Mouse (Mus musculus) cerebellum, adult 2 months (tissue): ENCODE results near the gene Pgpep1. TPM values are rescaled to one million over a fixed set of nuclear protein-coding genes. Genes with fewer than 3 reads are reported as not detected.

Experiments
- DNase-seq, 2 experiments: peaks; one replicate each; pipeline ENCODE4 v3.0.0; 2021
- H3K27ac ChIP-seq: fragments of 200-500 bp; 2 replicates; pipeline ENCODE4 v1.5.1; 2012; ENCODE audit warnings: low read length, control low read depth, inconsistent platforms; ENCODE audit not compliant: insufficient read depth
- H3K27me3 ChIP-seq: fragments of 200-500 bp; 2 replicates; pipeline ENCODE4 v1.6.1; 2012; ENCODE audit warnings: inconsistent platforms, mild to moderate bottlenecking, low read length, moderate library complexity; ENCODE audit not compliant: control insufficient read depth, insufficient read depth
- H3K4me1 ChIP-seq: fragments of 200-500 bp; 2 replicates; pipeline ENCODE4 v1.6.1; 2011; ENCODE audit warnings: low read length; ENCODE audit not compliant: control insufficient read depth, insufficient read depth
- H3K4me3 ChIP-seq: fragments of 200-500 bp; replicated peaks from 2 replicates; pipeline ENCODE3; 2011; ENCODE audit warnings: mild to moderate bottlenecking, low read depth, low read length, control low read depth; ENCODE audit not compliant: insufficient read depth
- CTCF ChIP-seq: fragments of 200-500 bp; IDR thresholded peaks from 2 replicates; pipeline ENCODE4 v1.5.1; 2011; ENCODE audit warnings: low read depth, mild to moderate bottlenecking, control low read depth, low read length, moderate library complexity, borderline replicate concordance; ENCODE audit not compliant: insufficient read depth
- POLR2A ChIP-seq: fragments of 200-500 bp; IDR thresholded peaks from 2 replicates; pipeline ENCODE4 v1.6.1; 2011; ENCODE audit warnings: low read length, control low read depth, borderline replicate concordance; ENCODE audit not compliant: insufficient read depth
- WGBS: fragments of 180-500 bp; shearing (Covaris S2); methylation state at CpG from one replicate; pipeline ENCODE4 v1.1.7; 2018; 5-methylcytosine and 5-hydroxymethylcytosine counted together
- polyA plus RNA-seq: library from polyadenylated mRNA; depleted of rRNA; stranded (reverse); fragments of >200 nt; gene quantifications from 2 replicates; pipeline ENCODE4 v1.2.3, GENCODE M21; 2012

The Pgpep1 gene
- polyA plus RNA-seq, 1 experiment: 32.5 TPM

- peak in 1 of 2 experiments; percentile 31 for DNase-seq
- WGBS: 12% methylated on average over 6 of the region's 6 CpGs
Measured at GRCm38 (mm10) chr8:70607603-70607897, 52.6 kb downstream of the Pgpep1 start.

DNA sequence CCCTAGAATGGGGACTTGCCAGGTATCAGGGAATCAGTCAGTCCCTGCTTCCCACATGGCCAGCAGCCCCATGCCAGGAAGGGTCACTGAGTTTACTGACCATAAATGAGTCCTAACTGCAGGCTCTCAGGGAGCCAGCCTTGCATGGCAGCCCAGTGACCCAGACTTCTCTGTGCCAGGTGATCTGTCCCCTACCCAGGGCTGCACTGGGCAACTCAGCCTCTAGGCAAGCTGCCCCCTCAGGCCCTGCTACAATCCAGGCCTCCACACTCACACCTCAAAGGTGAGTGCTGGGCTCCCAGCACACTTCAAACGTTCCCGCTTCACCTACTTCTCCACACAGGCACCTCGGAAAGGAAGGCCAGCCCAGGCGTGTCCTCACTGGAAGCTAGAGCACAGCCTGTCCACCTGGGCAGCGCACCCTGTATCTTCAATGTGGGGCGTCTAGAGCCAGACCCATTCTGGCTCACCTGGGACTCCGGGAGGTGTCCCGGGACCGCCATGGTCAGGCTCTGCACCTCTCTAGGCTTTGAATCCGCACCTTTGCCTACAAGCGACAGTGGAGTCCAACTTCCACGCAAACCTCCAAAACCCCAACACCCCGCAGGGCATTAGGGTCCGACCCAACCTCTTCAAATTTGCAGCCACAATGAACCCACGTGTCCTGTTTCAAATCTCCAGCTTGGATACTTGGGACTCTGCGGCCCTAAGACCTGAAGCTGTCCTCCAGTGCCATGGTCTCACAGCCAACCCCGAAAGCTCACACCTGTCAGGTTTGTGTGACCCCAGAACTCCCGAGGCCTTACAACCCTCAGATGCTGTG is 53.2 kb downstream of the Pgpep1 start:
- peak in 1 of 2 experiments; percentile 49 for DNase-seq
- WGBS: 46% methylated on average over 18 of the region's 18 CpGs
- peak overlapping the region; percentile 97 for H3K4me3 ChIP-seq
- H3K27me3 ChIP-seq: no peaks in the 10 kb centered on the region
- no peak for TF ChIP-seq POLR2A
- no peak for TF ChIP-seq CTCF
- 0 out of 2 replicates have a peak overlapping the region, but pooled peaks have one; percentile 80 for H3K27ac ChIP-seq
- peaks cover 13% of the 10 kb centered on the region for H3K4me1 ChIP-seq

More at GRCm38 (mm10) chr8:70607603-70607897, 52.6 kb downstream of the Pgpep1 start:
- no peak for TF ChIP-seq POLR2A
- no peak for TF ChIP-seq CTCF
- Histone ChIP-seq H3K27ac (peak overlapping the region; percentile 80; the same call in 1 of the 2 replicates), H3K4me3 (peak overlapping the region; percentile 97), H3K27me3 (no peaks in the 10 kb centered on the region), H3K4me1 (peaks cover 13% of the 10 kb centered on the region)

DNA sequence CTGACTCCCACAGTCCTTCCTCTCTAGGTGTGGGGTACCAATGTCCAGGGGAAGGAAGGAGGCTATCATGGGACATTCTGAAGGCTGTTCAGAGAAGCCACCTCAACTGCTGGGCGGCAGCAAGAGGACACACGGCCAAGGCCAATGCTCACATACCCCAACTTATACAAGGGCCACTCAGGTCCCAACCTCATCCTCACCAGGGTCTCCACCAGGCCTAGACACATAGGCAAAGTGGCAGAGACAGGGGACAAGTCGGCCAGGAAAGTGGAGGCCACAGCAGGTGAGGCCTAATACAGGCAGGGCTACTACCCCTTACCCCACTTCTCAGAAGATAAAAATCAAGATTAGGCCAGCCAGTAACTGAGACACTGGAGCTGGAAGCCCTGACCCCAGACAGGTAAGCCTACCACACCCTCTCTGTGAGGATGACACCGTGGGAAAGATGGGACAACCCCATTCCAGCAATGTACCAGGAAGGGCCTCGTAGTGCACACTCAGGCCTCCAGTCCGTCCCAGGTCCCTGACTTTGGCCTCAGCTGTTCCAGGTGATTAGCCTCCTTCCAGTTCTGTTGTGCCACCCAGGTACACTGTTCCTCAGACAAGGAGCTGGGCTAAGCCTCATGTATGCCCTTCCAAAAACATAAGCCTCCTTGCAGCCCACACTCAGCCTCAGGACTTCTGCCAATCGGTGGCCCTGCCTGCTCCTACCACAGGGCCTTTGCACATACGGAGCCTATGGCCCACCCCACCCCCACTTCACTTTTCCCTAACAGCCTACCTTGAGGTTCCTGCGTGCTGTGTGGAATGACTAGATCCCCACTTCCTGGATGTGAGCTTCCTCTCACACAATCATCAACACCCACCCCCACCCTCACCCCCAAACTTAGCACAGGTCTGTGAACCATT is 54.1 kb downstream of the Pgpep1 start:
- TF ChIP-seq POLR2A: no peak
- no peak for TF ChIP-seq CTCF
- Histone ChIP-seq H3K4me3 (no peak overlapping the region), H3K27me3 (no peaks in the 10 kb centered on the region), H3K4me1 (peaks cover 13% of the 10 kb centered on the region), H3K27ac (no peak overlapping the region)
- DNase-seq: no peak
- WGBS: 86% methylated on average over 9 of the region's 9 CpGs

DNA sequence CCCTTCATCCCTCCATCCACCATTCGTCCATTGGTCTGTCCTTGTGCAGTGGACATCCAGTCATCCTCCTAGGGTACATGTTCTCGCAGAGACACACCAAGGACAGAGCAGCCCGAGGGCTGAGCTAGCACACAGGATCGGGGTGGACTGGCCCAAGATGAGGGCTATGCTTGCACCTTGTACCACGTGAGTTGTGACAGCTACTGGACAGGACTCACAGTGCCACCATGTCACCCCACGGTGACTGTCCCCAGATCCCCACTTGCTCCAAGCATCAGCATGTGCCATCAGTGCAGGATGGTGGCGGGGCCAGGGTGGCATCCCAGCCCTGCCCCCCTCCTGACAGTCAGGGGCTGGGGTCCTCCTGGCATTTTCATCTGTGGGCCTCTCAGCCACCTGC is 55.6 kb downstream of the Pgpep1 start:
- TF ChIP-seq POLR2A: no peak
- no peak for TF ChIP-seq CTCF
- peak in 1 of 2 experiments; percentile 16 for DNase-seq
- Histone ChIP-seq H3K27me3 (no peaks in the 10 kb centered on the region), H3K4me3 (no peak overlapping the region), H3K4me1 (peaks cover 13% of the 10 kb centered on the region), H3K27ac (no peak overlapping the region)
- 72% methylated on average over 7 of the region's 7 CpGs for WGBS

DNA sequence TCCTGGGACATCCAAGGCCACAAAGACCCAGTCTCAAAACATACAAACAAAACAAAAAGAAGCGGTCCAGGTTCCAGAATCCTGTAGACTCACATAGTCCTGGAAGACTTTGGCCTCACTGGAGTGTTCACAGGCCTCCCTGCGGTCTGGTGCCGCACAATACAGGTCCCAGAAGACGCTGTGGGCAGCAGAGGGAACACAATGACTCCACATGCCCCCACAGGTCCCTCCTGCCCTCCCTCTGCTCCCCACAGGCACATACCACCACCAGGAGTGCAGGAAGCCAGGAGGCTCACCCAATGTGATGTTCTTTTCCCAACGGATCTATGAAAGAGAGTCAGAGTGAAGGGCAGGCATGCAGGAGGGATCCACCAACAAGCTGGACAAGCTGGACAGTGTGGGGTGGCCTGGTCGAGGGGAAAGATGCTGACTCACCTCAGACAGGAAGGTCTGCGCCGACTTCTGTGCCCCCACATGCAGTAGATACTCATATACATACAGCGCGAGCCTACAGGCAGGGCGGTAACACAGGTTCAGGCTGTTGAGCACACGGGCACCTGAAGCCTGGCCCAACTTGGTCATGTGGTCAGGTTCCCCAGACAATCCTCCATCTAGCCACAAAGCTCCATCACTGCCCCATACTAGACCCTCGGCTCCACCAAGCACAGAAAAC is 57.9 kb downstream of the Pgpep1 start:
- WGBS: 93% methylated on average over 13 of the region's 13 CpGs
- Histone ChIP-seq H3K4me1 (peaks cover 10% of the 10 kb centered on the region; the same call in 1 of the 2 replicates), H3K27me3 (no peaks in the 10 kb centered on the region), H3K4me3 (no peak overlapping the region), H3K27ac (no peak overlapping the region)
- DNase-seq: peak in 1 of 2 experiments; percentile 12
- TF ChIP-seq CTCF (no peak), POLR2A (no peak)

- no peak for TF ChIP-seq POLR2A
- no peak for TF ChIP-seq CTCF
- H3K4me3 ChIP-seq: no peak overlapping the region
- 4% methylated on average over 26 of the region's 26 CpGs for WGBS
- DNase-seq: peak; percentile 80 to 86
- H3K4me1 ChIP-seq: peaks cover 5% of the 10 kb centered on the region; the same call in 1 of the 2 replicates
- H3K27me3 ChIP-seq: no peaks in the 10 kb centered on the region
- H3K27ac ChIP-seq: no peak overlapping the region
Measured at GRCm38 (mm10) chr8:70601271-70601649, 58.9 kb downstream of the Pgpep1 start.

- TF ChIP-seq POLR2A (no peak), CTCF (no peak)
- H3K4me1 ChIP-seq: peaks cover 5% of the 10 kb centered on the region; the same call in 1 of the 2 replicates
- no peak overlapping the region for H3K27ac ChIP-seq
- H3K4me3 ChIP-seq: no peak overlapping the region
- H3K27me3 ChIP-seq: no peaks in the 10 kb centered on the region
- WGBS: 33% methylated on average over 10 of the region's 10 CpGs
- DNase-seq: peak in 1 of 2 experiments; percentile 31
Measured at GRCm38 (mm10) chr8:70600473-70601270, 59.5 kb downstream of the Pgpep1 start.
